Mouse (Mus musculus) small intestine, adult 2 months (tissue): ENCODE data around the gene Mrps18a. TPM values are rescaled to one million over a fixed set of nuclear protein-coding genes. Genes with fewer than 3 reads are reported as not detected.

Experiments used
- H3K27ac ChIP-seq: fragments of 200-500 bp; 2 replicates; pipeline ENCODE4 v1.5.1; 2012; ENCODE audit warnings: low read depth, low read length, control low read depth, inconsistent platforms; ENCODE audit not compliant: insufficient read depth
- H3K27me3 ChIP-seq: fragments of 200-500 bp; 2 replicates; pipeline ENCODE4 v1.6.1; 2012; ENCODE audit warnings: mild to moderate bottlenecking, moderate library complexity, low read length, inconsistent platforms; ENCODE audit not compliant: control insufficient read depth, insufficient read depth
- H3K36me3 ChIP-seq: fragments of 200-500 bp; 2 replicates; pipeline ENCODE4 v1.6.1; 2012; ENCODE audit warnings: mild to moderate bottlenecking, low read length, control low read depth, inconsistent platforms; ENCODE audit not compliant: control insufficient read depth, insufficient read depth
- H3K4me1 ChIP-seq: fragments of 200-500 bp; 2 replicates; pipeline ENCODE4 v1.6.1; 2012; ENCODE audit warnings: low read length, inconsistent platforms, mixed read lengths; ENCODE audit not compliant: control insufficient read depth, insufficient read depth, insufficient read length
- H3K4me3 ChIP-seq: fragments of 200-500 bp; 2 replicates; pipeline ENCODE4 v1.5.1; 2012; ENCODE audit warnings: low read depth, mild to moderate bottlenecking, control low read depth, inconsistent platforms, low read length, moderate library complexity
- CTCF ChIP-seq: fragments of 200-500 bp; IDR thresholded peaks from 2 replicates; pipeline ENCODE4 v1.5.1; 2012; ENCODE audit warnings: low read depth, mild to moderate bottlenecking, control low read depth, inconsistent platforms, low read length, moderate library complexity, mixed read lengths; ENCODE audit not compliant: insufficient replicate concordance, insufficient read length; ENCODE audit errors: extremely low read depth
- POLR2A ChIP-seq: fragments of 200-500 bp; IDR thresholded peaks from 2 replicates; pipeline ENCODE4 v1.6.1; 2012; ENCODE audit warnings: low read depth, mild to moderate bottlenecking, control low read depth, inconsistent platforms, low read length, moderate library complexity
- WGBS: fragments of 180-500 bp; shearing (Covaris S2); methylation state at CpG from one replicate; pipeline ENCODE4 v1.1.7; 2018; 5-methylcytosine and 5-hydroxymethylcytosine counted together
- polyA plus RNA-seq: library from polyadenylated mRNA; depleted of rRNA; stranded (reverse); fragments of >200 nt; gene quantifications from 2 replicates; pipeline ENCODE4 v1.2.3, GENCODE M21; 2012

Mrps18a gene
- polyA plus RNA-seq, 1 experiment: 19.5 TPM

GRCm38 (mm10) chr17:46117623-46118422 lies 7.0 kb downstream of the Mrps18a start:
- H3K4me3 ChIP-seq: no peak overlapping the region
- 71% methylated on average over 13 of the region's 13 CpGs for WGBS
- peaks cover 21% of the 10 kb centered on the region for H3K36me3 ChIP-seq
- no peaks in the 10 kb centered on the region for H3K27me3 ChIP-seq
- no peak for TF ChIP-seq CTCF
- no peak for TF ChIP-seq POLR2A
- H3K27ac ChIP-seq: no peak overlapping the region
- H3K4me1 ChIP-seq: no peaks in the 10 kb centered on the region

- Histone ChIP-seq H3K4me1 (no peaks in the 10 kb centered on the region), H3K27ac (no peak overlapping the region), H3K36me3 (peaks cover 26% of the 10 kb centered on the region), H3K4me3 (no peak overlapping the region), H3K27me3 (no peaks in the 10 kb centered on the region)
- 75% methylated on average over 4 of the region's 4 CpGs for WGBS
- TF ChIP-seq POLR2A: no peak
- no peak for TF ChIP-seq CTCF
Measured at GRCm38 (mm10) chr17:46118423-46118850, 7.7 kb downstream of the Mrps18a start.

GRCm38 (mm10) chr17:46119641-46120040 lies 8.9 kb downstream of the Mrps18a start:
- Histone ChIP-seq H3K27me3 (no peaks in the 10 kb centered on the region), H3K27ac (no peak overlapping the region), H3K36me3 (peaks cover 32% of the 10 kb centered on the region), H3K4me1 (no peaks in the 10 kb centered on the region), H3K4me3 (no peak overlapping the region)
- 93% methylated on average over 10 of the region's 10 CpGs for WGBS
- TF ChIP-seq POLR2A: no peak
- TF ChIP-seq CTCF: no peak

- Histone ChIP-seq H3K36me3 (peaks cover 58% of the 10 kb centered on the region), H3K27ac (no peak overlapping the region), H3K4me1 (no peaks in the 10 kb centered on the region), H3K27me3 (no peaks in the 10 kb centered on the region), H3K4me3 (no peak overlapping the region)
- 95% methylated on average over 4 of the region's 4 CpGs for WGBS
- TF ChIP-seq POLR2A: no peak
- no peak for TF ChIP-seq CTCF
Measured at GRCm38 (mm10) chr17:46122791-46123190, 12.0 kb downstream of the Mrps18a start.

- TF ChIP-seq CTCF (no peak), POLR2A (no peak)
- Histone ChIP-seq H3K36me3 (peaks cover 58% of the 10 kb centered on the region), H3K27ac (no peak overlapping the region), H3K4me1 (no peaks in the 10 kb centered on the region), H3K4me3 (no peak overlapping the region), H3K27me3 (no peaks in the 10 kb centered on the region)
- WGBS: 95% methylated on average over 4 of the region's 4 CpGs
Measured at GRCm38 (mm10) chr17:46123285-46123684, 12.5 kb downstream of the Mrps18a start.

- Histone ChIP-seq H3K27ac (no peak overlapping the region), H3K27me3 (no peaks in the 10 kb centered on the region), H3K36me3 (peaks cover 62% of the 10 kb centered on the region), H3K4me3 (no peak overlapping the region), H3K4me1 (no peaks in the 10 kb centered on the region)
- WGBS: 85% methylated on average over 12 of the region's 12 CpGs
- TF ChIP-seq POLR2A (no peak), CTCF (no peak)
Measured at GRCm38 (mm10) chr17:46123953-46124700, 13.3 kb downstream of the Mrps18a start.

GRCm38 (mm10) chr17:46126608-46127007 lies 15.8 kb downstream of the Mrps18a start:
- H3K27me3 ChIP-seq: no peaks in the 10 kb centered on the region
- no peak overlapping the region for H3K4me3 ChIP-seq
- 86% methylated on average over 6 of the region's 6 CpGs for WGBS
- no peaks in the 10 kb centered on the region for H3K4me1 ChIP-seq
- no peak overlapping the region for H3K27ac ChIP-seq
- TF ChIP-seq CTCF (no peak), POLR2A (no peak)
- H3K36me3 ChIP-seq: peaks cover 65% of the 10 kb centered on the region
